Mouse (Mus musculus) bone marrow macrophage, adult 2 months (primary cell): Measurements from ENCODE around the gene Macrod2. TPM values are rescaled to one million over a fixed set of nuclear protein-coding genes. Genes with fewer than 3 reads are reported as not detected.
A peak's percentile ranks its signal among the peaks of the same experiment; 100 is the strongest.

Experiments
- H3K27ac ChIP-seq: 2 replicates; pipeline ENCODE4 v1.5.1; 2012; ENCODE audit warnings: low read depth, low read length; ENCODE audit not compliant: insufficient read depth
- H3K4me1 ChIP-seq: 2 replicates; pipeline ENCODE4 v1.6.1; 2012; ENCODE audit warnings: low read length; ENCODE audit not compliant: control insufficient read depth, insufficient read depth
- H3K4me3 ChIP-seq: 2 replicates; pipeline ENCODE4 v1.5.1; 2012; ENCODE audit warnings: mild to moderate bottlenecking, low read length, moderate library complexity; ENCODE audit not compliant: insufficient read depth
- CTCF ChIP-seq: IDR thresholded peaks from 2 replicates; pipeline ENCODE4 v1.5.1; 2012; ENCODE audit warnings: low read depth, mild to moderate bottlenecking, low read length, moderate library complexity
- POLR2A ChIP-seq: IDR thresholded peaks from 2 replicates; pipeline ENCODE4 v1.6.1; 2012; ENCODE audit warnings: mild to moderate bottlenecking, low read depth, low read length, borderline replicate concordance
- polyA plus RNA-seq: library from polyadenylated mRNA; stranded (reverse); fragments of >200 nt; gene quantifications from 2 replicates; pipeline ENCODE4 v1.2.4, GENCODE M21; 2012; ENCODE audit not compliant: missing spikeins, insufficient read depth, insufficient read length

Gene Macrod2
- polyA plus RNA-seq, 1 experiment, result 3.0 TPM

DNA sequence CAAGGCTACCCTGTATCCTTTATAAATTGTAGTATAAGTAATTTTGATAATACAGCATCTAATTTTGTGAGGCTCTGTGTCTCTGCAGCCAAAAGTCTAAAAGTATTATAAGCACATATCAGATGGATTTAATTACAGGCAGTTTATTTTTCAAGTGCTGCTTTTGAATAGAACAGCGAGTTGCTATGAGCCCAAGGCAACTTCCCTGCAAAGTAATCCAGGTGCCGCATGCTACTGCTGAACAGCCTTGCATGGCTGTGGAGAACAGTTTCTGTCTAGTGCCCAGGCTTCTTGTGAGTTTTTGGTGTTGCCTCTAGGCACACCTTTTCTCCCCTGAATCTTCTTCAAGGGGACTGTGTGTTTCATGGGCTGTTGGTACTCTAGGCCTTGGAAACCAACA, 517.8 kb downstream of the Macrod2 start:
- Histone ChIP-seq H3K4me3 (no peak overlapping the region), H3K4me1 (no peaks in the 10 kb centered on the region), H3K27ac (no peak overlapping the region)
- TF ChIP-seq CTCF (no peak), POLR2A (no peak)

DNA sequence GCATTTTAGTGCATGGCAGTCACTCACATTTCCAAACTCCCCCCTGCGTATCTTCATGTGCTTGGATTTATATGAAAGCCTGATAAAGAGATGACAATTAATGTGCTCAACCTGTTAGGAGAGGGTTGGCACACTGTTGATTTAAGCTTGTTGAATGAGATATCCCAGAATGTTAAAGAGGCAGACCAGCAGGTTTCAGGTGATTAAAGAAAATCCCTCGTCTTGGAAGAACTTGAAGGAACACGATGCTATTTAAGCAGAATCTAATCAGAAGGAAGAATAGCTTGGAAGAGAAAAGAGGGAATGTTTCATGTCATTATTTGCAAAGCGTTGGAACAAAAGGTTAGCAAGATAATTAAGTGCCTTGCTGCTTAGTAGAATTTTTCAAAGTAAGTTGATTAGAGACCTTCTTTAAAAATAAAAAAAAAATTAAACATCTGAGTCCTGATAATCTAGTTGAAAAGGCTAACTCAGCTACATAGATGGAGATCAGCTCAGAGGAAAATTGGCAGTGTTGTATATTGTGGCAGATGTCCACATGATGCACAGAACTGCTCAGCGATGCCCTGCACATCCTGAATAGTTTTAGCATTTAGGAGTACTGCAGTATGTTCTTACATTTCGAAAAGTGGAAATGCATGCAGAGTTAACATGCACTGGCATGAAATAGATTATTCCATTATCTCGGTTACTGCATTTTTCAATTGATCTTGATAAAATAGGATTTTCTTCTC, 518.7 kb downstream of the Macrod2 start:
- no peak for TF ChIP-seq POLR2A
- TF ChIP-seq CTCF, result no peak
- Histone ChIP-seq H3K4me1 (no peaks in the 10 kb centered on the region), H3K27ac (no peak overlapping the region), H3K4me3 (no peak overlapping the region)

DNA sequence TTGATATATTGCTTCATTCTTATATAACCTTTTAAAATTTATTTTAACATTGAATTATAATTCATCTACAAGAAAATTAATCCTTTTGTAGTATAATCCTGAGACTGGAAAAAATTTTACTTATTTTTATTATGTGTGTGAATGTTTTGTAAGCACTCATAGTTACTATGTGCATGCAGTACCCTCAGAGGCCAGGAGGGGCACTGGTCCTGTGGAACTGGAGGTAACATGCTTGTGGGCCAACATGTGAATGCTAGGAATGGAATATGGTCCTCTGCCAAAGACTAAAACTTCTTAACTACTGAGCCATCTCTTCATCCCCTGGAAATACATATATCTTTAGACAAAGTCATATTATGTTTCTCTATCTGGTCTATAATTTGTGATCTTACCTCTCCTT, 531.8 kb downstream of the Macrod2 start:
- no peaks in the 10 kb centered on the region for H3K4me1 ChIP-seq
- H3K4me3 ChIP-seq, result no peak overlapping the region
- TF ChIP-seq CTCF, result 0 out of 2 replicates have a peak, but pooled peaks have one; percentile 11
- TF ChIP-seq POLR2A, result no peak
- H3K27ac ChIP-seq, result no peak overlapping the region

DNA sequence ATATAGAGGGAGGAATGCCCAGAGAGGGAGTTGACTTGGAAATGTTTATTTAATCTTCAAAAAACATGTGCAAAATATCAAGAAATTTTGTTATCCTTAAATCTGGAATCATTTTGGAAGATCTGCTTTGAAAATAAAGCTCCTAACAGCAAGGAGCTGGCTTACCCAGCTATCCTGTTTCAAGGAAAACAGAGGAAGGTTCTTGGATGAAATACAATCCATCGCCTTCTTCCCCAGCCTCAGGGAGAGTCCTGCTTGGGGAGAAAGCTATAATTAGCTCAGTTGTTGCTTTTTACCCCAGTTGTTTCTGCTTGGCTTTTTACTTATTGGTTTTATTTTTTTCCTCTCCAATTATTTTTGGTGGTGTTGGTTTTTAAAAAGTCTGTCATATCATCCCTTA, 539.4 kb downstream of the Macrod2 start:
- TF ChIP-seq POLR2A (no peak), CTCF (no peak)
- Histone ChIP-seq H3K4me3 (no peak overlapping the region), H3K4me1 (no peaks in the 10 kb centered on the region), H3K27ac (no peak overlapping the region)

DNA sequence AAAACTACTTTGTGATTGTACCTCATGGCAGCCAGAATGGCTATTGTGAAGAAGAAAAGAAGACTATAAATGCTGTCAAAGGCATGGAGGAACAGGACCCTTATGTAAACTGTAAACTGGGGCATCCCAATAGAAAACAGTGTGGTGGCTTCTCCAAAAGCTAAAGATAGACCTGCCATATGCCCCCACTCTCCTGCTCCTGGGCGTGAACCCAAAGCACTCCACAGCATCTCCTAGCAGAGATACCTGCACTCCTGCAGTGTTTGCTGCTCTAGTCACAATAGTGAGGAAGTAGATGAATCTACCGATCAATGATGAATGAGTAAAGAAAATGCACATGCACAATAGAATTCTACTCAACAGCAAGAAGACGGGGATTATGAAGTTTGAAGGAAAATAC, 554.4 kb downstream of the Macrod2 start:
- Histone ChIP-seq H3K27ac (no peak overlapping the region), H3K4me1 (no peaks in the 10 kb centered on the region), H3K4me3 (no peak overlapping the region)
- TF ChIP-seq CTCF (no peak), POLR2A (no peak)

DNA sequence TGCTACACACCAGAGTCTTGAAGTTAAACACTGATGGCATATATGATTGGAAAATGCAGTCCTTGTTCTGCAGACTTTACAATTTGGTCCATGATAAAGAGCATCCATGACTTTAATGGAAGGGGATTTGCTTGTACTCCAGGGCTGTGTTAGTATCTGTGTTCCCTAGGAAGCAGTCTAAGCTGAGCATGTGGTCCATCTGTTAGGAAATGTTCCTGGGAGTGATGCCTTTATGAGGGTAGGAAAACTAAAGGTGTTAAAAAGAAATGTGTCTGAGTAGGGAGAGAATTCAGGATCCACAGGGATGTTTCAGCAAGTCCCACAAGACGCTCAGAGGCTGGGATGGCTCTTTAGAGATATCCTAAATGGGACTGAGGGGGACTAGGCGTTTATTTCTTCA, 564.1 kb downstream of the Macrod2 start:
- H3K4me1 ChIP-seq, result no peaks in the 10 kb centered on the region
- no peak overlapping the region for H3K4me3 ChIP-seq
- H3K27ac ChIP-seq, result no peak overlapping the region
- TF ChIP-seq POLR2A (no peak), CTCF (no peak)

DNA sequence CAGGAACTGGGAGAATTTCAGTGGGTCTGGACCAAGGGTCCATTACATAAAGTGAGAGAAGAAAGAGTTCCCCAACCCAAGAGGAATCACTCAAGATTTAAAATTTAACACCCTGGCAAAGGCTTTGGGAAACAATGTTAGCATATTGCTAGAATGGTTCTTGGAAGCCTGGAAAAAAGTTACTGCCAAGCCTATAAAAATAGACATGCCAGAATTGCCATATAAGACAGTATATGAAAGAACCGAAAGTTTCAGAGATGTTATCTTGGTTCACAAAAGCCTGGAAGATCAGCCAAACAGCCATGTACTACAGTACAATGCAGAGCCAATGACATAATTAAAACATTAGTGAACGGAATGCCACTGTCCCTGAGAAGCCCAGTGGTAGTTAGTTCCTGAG, 575.1 kb downstream of the Macrod2 start:
- TF ChIP-seq POLR2A, result no peak
- no peak for TF ChIP-seq CTCF
- Histone ChIP-seq H3K27ac (no peak overlapping the region), H3K4me3 (no peak overlapping the region), H3K4me1 (no peaks in the 10 kb centered on the region)

DNA sequence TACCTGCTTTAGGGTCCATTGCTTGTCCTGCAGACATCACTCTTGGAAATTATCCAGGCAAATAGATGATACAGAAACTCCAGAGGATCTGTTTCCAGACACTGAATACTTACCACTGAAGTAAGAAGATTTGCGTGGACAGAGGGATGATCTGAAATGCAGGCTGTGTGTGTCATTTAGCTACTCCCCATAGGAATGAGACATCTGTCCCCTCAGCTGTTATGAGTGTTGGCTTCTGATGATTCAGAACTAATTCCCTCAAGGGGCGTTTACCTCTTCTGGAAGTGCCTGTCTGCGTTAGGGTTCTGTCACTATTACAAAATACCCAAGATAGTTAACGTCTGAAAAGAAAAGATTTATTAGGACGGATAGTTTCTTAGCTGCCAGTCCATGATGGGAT, 576.7 kb downstream of the Macrod2 start:
- TF ChIP-seq CTCF (no peak), POLR2A (no peak)
- Histone ChIP-seq H3K27ac (no peak overlapping the region), H3K4me1 (no peaks in the 10 kb centered on the region), H3K4me3 (no peak overlapping the region)

DNA sequence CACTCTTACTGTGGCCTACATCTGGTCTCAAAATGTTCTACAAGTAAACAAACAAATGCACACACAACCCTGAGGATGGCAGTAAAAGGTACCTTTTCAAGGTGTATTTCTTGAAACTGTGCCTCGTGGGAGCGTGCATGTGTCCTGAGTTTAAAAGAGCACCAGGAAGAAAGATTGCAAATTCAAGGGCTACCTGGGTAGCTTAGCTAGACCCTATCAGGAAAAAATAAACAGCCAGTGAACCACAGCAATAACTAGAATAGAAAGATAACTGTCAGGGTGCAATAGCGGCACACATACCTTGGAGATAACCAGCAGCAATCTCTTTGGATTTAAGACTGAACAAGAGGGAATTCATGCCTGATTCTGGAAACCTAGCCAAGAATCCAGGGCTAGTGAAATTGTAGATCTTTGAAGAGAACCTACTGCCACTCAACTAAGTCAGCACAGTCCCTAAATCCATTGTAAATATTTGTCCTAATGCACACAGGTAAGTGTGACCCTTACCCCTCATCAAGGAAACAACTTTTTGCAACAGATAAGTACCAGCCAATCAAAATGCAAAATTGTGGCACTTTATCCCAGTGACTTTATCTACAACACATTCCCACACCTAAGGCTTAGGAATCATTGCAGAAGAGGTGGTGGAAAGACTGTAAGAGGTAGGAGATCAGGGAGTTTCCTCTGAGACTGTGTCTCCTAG, 590.7 kb downstream of the Macrod2 start:
- TF ChIP-seq CTCF (no peak), POLR2A (no peak)
- Histone ChIP-seq H3K4me1 (peaks cover 4% of the 10 kb centered on the region; the same call in 1 of the 2 replicates), H3K4me3 (no peak overlapping the region), H3K27ac (no peak overlapping the region)

DNA sequence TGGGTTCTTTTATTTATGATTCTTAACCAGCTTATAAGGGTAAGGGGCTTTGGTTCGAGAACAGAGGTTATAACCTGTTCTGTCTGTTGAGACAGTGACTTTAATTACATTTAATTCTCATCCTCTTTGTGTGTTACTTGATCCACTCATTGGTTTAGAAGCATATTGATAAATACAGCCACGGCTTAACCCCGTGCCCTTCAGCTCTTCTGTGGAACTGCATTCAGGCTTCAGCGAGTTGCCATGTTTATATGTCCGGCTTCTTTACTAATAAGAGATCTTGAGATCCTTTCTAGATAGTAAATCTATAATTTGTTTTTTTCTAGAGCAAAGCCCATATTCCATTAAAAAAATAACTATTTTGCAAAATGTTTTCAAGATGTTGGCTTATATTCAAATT, 608.7 kb downstream of the Macrod2 start:
- no peak for TF ChIP-seq POLR2A
- no peak for TF ChIP-seq CTCF
- no peak overlapping the region for H3K27ac ChIP-seq
- no peak overlapping the region for H3K4me3 ChIP-seq
- H3K4me1 ChIP-seq, result peaks cover 10% of the 10 kb centered on the region
